Mouse (Mus musculus) midbrain, embryonic 16.5 days (tissue): Measurements from ENCODE around the gene Entpd5. TPM values are rescaled to one million over a fixed set of nuclear protein-coding genes. Genes with fewer than 3 reads are reported as not detected.

Experiments
- ATAC-seq: fragments of 200-750 bp; cut with Nextera tagmentation; 2 replicates; pipeline ENCODE4 v1.8.0; 2017; ENCODE audit warnings: moderate TSS enrichment
- H3K27ac ChIP-seq: fragments of 300-500 bp; sonication (generic); 2 replicates; pipeline ENCODE4 v1.5.1; 2014; ENCODE audit warnings: mild to moderate bottlenecking, low read length, mixed read lengths
- H3K27me3 ChIP-seq: fragments of 300-500 bp; sonication (generic); 2 replicates; pipeline ENCODE4 v1.6.1; 2014; ENCODE audit warnings: low read depth, low read length, mixed read lengths; ENCODE audit not compliant: control insufficient read depth, insufficient read depth
- H3K36me3 ChIP-seq: fragments of 300-500 bp; sonication (generic); 2 replicates; pipeline ENCODE4 v1.6.1; 2014; ENCODE audit warnings: mild to moderate bottlenecking, low read length, moderate library complexity, mixed read lengths; ENCODE audit not compliant: control insufficient read depth, insufficient read depth
- H3K4me1 ChIP-seq: fragments of 300-500 bp; sonication (generic); 2 replicates; pipeline ENCODE4 v1.6.1; 2014; ENCODE audit warnings: mild to moderate bottlenecking, low read length, mixed read lengths; ENCODE audit not compliant: control insufficient read depth, insufficient read depth
- H3K4me2 ChIP-seq: fragments of 300-500 bp; sonication (generic); 2 replicates; pipeline ENCODE4 v1.6.1; 2014; ENCODE audit warnings: mild to moderate bottlenecking, low read length, mixed read lengths
- H3K4me3 ChIP-seq: fragments of 300-500 bp; sonication (generic); 2 replicates; pipeline ENCODE4 v1.5.1; 2014; ENCODE audit warnings: low read depth, mild to moderate bottlenecking, low read length, moderate library complexity, mixed read lengths
- H3K9ac ChIP-seq: fragments of 300-500 bp; sonication (generic); 2 replicates; pipeline ENCODE4 v1.6.1; 2014; ENCODE audit warnings: low read depth, low read length, mixed read lengths
- H3K9me3 ChIP-seq: fragments of 300-500 bp; sonication (generic); replicated peaks from 2 replicates; pipeline ENCODE4 v1.6.1; 2014; ENCODE audit warnings: mild to moderate bottlenecking, low read length, mixed read lengths; ENCODE audit not compliant: control insufficient read depth, poor library complexity, severe bottlenecking
- WGBS: fragments of 180-500 bp; shearing (Covaris S2); extraction: QIAGEN DNeasy Blood & Tissue Kit; methylation state at CpG from one replicate; pipeline ENCODE4 v1.1.7; 2014; 5-methylcytosine and 5-hydroxymethylcytosine counted together
- polyA plus RNA-seq: library from polyadenylated mRNA; unstranded; fragments of >200 nt; fragmentation: Nextera tagmentation; extraction: Ambion mirVana; gene quantifications from 2 replicates; pipeline ENCODE4 v1.2.1, GENCODE M21; 2015

Gene Entpd5
- polyA plus RNA-seq, 1 experiment from 2014 or later, result 13.8 TPM

DNA sequence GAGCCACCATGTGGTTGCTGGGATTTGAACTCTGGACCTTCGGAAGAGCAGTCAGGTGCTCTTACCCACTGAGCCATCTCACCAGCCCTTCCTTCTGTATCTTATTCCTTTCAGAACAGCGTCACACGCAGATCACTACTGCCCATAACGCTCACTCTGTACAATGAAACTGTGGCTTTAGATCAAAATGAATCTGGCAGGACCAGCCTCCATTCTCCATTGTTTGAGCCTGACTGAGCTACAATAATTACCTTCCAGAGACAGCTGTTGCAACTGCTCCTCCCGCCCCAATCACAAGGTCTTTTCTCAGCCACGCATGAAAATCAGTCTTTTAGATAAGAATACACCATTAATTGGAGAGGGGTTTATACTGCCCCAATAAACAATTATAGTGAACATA lies 4.3 kb downstream of the Entpd5 start:
- Histone ChIP-seq H3K27me3 (no peaks in the 10 kb centered on the region), H3K9me3 (no peaks in the 10 kb centered on the region), H3K27ac (no peak overlapping the region), H3K9ac (no peak overlapping the region), H3K4me3 (no peak overlapping the region), H3K36me3 (no peaks in the 10 kb centered on the region), H3K4me2 (no peak overlapping the region), H3K4me1 (peaks cover 7% of the 10 kb centered on the region; the same call in 1 of the 2 replicates)
- WGBS, result 71% methylated on average over 6 of the region's 6 CpGs
- ATAC-seq, result no peak

- WGBS, result 86% methylated on average over 9 of the region's 9 CpGs
- no peak for ATAC-seq
- Histone ChIP-seq H3K4me3 (no peak overlapping the region), H3K27me3 (no peaks in the 10 kb centered on the region), H3K9me3 (no peaks in the 10 kb centered on the region), H3K27ac (no peak overlapping the region), H3K4me1 (peaks cover 3% of the 10 kb centered on the region; the same call in 1 of the 2 replicates), H3K4me2 (no peak overlapping the region), H3K36me3 (no peaks in the 10 kb centered on the region), H3K9ac (no peak overlapping the region)
Observed at GRCm38 (mm10) chr12:84402923-84403322, 5.9 kb downstream of the Entpd5 start.

DNA sequence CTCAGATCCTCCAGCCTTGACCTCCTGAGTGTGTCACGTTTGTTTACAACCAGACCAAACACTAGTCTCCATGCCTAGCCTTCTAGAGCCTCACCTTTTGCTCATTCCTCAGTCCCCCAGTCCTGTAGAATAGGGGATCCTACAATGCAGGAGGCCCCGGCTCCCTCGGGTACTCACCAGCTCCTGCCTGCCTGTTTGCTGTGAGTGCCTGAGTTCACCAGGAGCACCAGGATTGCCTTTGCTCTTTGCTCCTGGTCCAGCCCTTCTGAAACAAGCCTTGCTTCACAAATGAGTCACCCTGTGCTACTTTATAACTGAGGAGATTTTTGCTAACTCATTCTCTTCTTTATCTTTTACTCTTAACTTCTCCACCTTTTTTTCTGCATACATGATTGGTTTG lies 8.2 kb downstream of the Entpd5 start:
- ATAC-seq, result no peak
- H3K27ac ChIP-seq, result no peak overlapping the region
- H3K4me1 ChIP-seq, result no peaks in the 10 kb centered on the region
- no peaks in the 10 kb centered on the region for H3K36me3 ChIP-seq
- no peak overlapping the region for H3K9ac ChIP-seq
- no peaks in the 10 kb centered on the region for H3K9me3 ChIP-seq
- no peak overlapping the region for H3K4me2 ChIP-seq
- H3K4me3 ChIP-seq, result no peak overlapping the region
- 76% methylated on average over 3 of the region's 3 CpGs for WGBS
- H3K27me3 ChIP-seq, result no peaks in the 10 kb centered on the region

GRCm38 (mm10) chr12:84400068-84400467 lies 8.8 kb downstream of the Entpd5 start:
- WGBS, result 83% methylated on average over 3 of the region's 3 CpGs
- Histone ChIP-seq H3K4me1 (no peaks in the 10 kb centered on the region), H3K9me3 (no peaks in the 10 kb centered on the region), H3K9ac (no peak overlapping the region), H3K27me3 (no peaks in the 10 kb centered on the region), H3K36me3 (no peaks in the 10 kb centered on the region), H3K4me3 (no peak overlapping the region), H3K4me2 (no peak overlapping the region), H3K27ac (no peak overlapping the region)
- ATAC-seq, result no peak

- no peaks in the 10 kb centered on the region for H3K9me3 ChIP-seq
- no peaks in the 10 kb centered on the region for H3K36me3 ChIP-seq
- no peak overlapping the region for H3K27ac ChIP-seq
- WGBS, result 82% methylated on average over 9 of the region's 9 CpGs
- no peak overlapping the region for H3K9ac ChIP-seq
- no peaks in the 10 kb centered on the region for H3K27me3 ChIP-seq
- ATAC-seq, result no peak
- no peak overlapping the region for H3K4me2 ChIP-seq
- no peak overlapping the region for H3K4me3 ChIP-seq
- H3K4me1 ChIP-seq, result no peaks in the 10 kb centered on the region
Observed at GRCm38 (mm10) chr12:84399663-84400062, 9.2 kb downstream of the Entpd5 start.

DNA sequence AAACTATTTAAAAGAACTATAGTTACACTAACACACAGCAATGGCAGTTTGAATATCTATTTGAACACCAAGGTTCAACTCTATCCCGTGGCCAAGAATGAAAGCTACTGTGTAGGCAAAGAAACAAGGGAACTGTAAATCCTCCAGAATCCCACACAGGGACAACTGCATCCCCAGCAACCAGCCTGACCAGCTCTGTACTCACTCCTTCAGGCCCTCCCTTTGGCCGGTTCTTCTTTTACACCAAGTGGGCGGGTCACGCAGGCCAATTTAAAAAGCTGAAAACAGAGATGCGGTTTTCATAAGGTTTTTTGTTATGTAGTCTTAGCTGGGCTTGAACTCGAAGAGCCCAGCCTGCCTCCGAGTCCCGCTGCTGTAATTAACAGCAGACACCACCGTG lies 9.7 kb downstream of the Entpd5 start:
- Histone ChIP-seq H3K27me3 (no peaks in the 10 kb centered on the region), H3K9me3 (no peaks in the 10 kb centered on the region), H3K36me3 (no peaks in the 10 kb centered on the region), H3K4me3 (no peak overlapping the region), H3K27ac (no peak overlapping the region), H3K9ac (no peak overlapping the region), H3K4me2 (no peak overlapping the region), H3K4me1 (no peaks in the 10 kb centered on the region)
- no peak for ATAC-seq
- 85% methylated on average over 9 of the region's 9 CpGs for WGBS

- Histone ChIP-seq H3K4me2 (no peak overlapping the region), H3K9ac (no peak overlapping the region), H3K27me3 (no peaks in the 10 kb centered on the region), H3K9me3 (no peaks in the 10 kb centered on the region), H3K4me1 (no peaks in the 10 kb centered on the region), H3K4me3 (no peak overlapping the region), H3K36me3 (no peaks in the 10 kb centered on the region), H3K27ac (no peak overlapping the region)
- 89% methylated on average over 5 of the region's 5 CpGs for WGBS
- no peak for ATAC-seq
Observed at GRCm38 (mm10) chr12:84398629-84399028, 10.2 kb downstream of the Entpd5 start.

GRCm38 (mm10) chr12:84397685-84398084 lies 11.1 kb downstream of the Entpd5 start:
- H3K36me3 ChIP-seq, result 0 out of 2 replicates have a peak, but pooled peaks cover 2% of the 10 kb centered on the region
- ATAC-seq, result no peak
- no peaks in the 10 kb centered on the region for H3K27me3 ChIP-seq
- no peak overlapping the region for H3K27ac ChIP-seq
- no peak overlapping the region for H3K4me3 ChIP-seq
- no peak overlapping the region for H3K9ac ChIP-seq
- no peaks in the 10 kb centered on the region for H3K4me1 ChIP-seq
- H3K9me3 ChIP-seq, result no peaks in the 10 kb centered on the region
- no peak overlapping the region for H3K4me2 ChIP-seq

GRCm38 (mm10) chr12:84396947-84397679 lies 11.7 kb downstream of the Entpd5 start:
- Histone ChIP-seq H3K27ac (no peak overlapping the region), H3K9ac (no peak overlapping the region), H3K4me1 (no peaks in the 10 kb centered on the region), H3K36me3 (0 out of 2 replicates have a peak, but pooled peaks cover 4% of the 10 kb centered on the region), H3K4me2 (no peak overlapping the region), H3K4me3 (no peak overlapping the region), H3K27me3 (no peaks in the 10 kb centered on the region), H3K9me3 (no peaks in the 10 kb centered on the region)
- ATAC-seq, result no peak
- WGBS, result 88% methylated on average over 14 of the region's 14 CpGs
